Mouse (Mus musculus): ENCODE results near the gene Ddx31. TPM values are rescaled to one million over a fixed set of nuclear protein-coding genes. Genes with fewer than 3 reads are reported as not detected.

The Ddx31 gene
- total RNA-seq, 1 experiment = 20.9 TPM

DNA sequence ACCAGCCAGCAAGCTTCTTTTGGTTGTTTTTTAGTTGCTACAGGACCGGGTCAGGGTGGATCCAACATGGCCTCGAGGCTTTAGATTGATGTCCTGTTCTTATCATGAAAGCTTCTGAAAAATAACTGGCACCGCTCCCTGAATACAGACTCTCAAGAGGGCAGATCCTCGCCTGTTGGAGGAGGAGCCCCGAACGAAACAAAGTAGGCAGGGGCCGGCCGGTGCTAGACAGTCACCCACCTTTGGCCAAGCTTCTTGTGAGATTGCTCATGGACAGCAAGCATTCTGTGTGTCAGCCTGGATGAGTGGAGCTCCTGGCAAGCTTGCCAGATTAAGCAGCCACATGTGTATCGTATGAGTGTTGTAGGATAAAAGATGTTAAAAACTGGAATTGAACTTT, 64.6 kb downstream of the Ddx31 start:
- in situ Hi-C loops (cut with MboI; ENCODE audit: low sequenced_read_pairs in 2 of 2, unreplicated experiment in 2 of 2) = loop anchor here in 1 of 2 experiments (25.0 kb wide), 1 partner anchor 333 kb away; no protein-coding TSS in a partner anchor
- no peak for TF ChIP-seq HCFC1 (IDR thresholded peaks at IDR 0.05; ENCODE audit: borderline replicate concordance, insufficient read depth, low read length)
- no peak for TF ChIP-seq ZNF384 (IDR thresholded peaks at IDR 0.05; ENCODE audit: low read depth, low read length)
- no peak for TF ChIP-seq ZC3H11A (IDR thresholded peaks at IDR 0.05; ENCODE audit: borderline replicate concordance, low read depth, low read length)
- no peak for TF ChIP-seq CHD2 (IDR thresholded peaks at IDR 0.05; ENCODE audit: low read depth, low read length)
- TF ChIP-seq MAFK (IDR thresholded peaks at IDR 0.05; ENCODE audit: insufficient read depth, low read depth, low read length) = no peak
- H3K9me3 ChIP-seq (ENCODE audit: control insufficient read depth, insufficient read depth, low read depth, low read length) = no peaks in the 10 kb centered on the region
- no peak overlapping the region for H3K9ac ChIP-seq (ENCODE audit: insufficient read depth, low read depth, low read length, poor library complexity, severe bottlenecking)
- H3K4me1 ChIP-seq (ENCODE audit: control insufficient read depth in 2 of 2, insufficient read depth in 2 of 2, low read length in 2 of 2, poor library complexity in 1 of 2) = peaks cover 0 to 4% of the 10 kb centered on the region in 2 experiments; a peak in 2 of 4 replicates
- peaks cover 10% of the 10 kb centered on the region for H3K36me3 ChIP-seq (ENCODE audit: control insufficient read depth, insufficient read depth, low read length, poor library complexity, severe bottlenecking)
- H3K27ac ChIP-seq (ENCODE audit: insufficient read depth, low read depth, low read length, poor library complexity, severe bottlenecking) = no peak overlapping the region
- H3K4me3 ChIP-seq (ENCODE audit: insufficient read depth in 1 of 2, low read depth in 1 of 2, low read length in 2 of 2, poor library complexity in 1 of 2, severe bottlenecking in 1 of 2) = no peak overlapping the region
- DNase-seq (ENCODE audit: low read depth, low spot score) = no peak

DNA sequence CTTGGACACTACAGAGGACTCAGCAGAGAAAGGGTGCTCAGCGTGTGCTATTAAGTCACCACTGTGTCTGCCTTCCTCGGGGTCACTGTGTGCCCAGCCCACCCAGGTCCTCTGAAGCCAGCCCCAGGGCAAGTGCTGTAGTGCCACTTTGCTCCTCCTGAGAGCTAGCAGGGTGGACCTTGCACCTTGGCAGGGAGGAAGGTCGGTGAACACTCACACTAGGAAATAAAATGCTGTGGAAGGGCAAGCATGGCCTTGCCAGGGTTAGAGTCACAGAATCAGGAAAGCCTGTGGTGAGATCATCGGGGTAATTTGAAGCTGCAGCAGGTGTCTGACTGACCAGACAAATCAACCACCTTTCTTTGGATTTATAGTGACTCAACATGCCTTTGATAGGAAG, 65.4 kb downstream of the Ddx31 start:
- peaks cover 0 to 4% of the 10 kb centered on the region in 2 experiments; a peak in 2 of 4 replicates for H3K4me1 ChIP-seq (ENCODE audit: control insufficient read depth in 2 of 2, insufficient read depth in 2 of 2, low read length in 2 of 2, poor library complexity in 1 of 2)
- no peak overlapping the region for H3K4me3 ChIP-seq (ENCODE audit: insufficient read depth in 1 of 2, low read depth in 1 of 2, low read length in 2 of 2, poor library complexity in 1 of 2, severe bottlenecking in 1 of 2)
- no peaks in the 10 kb centered on the region for H3K9me3 ChIP-seq (ENCODE audit: control insufficient read depth, insufficient read depth, low read depth, low read length)
- H3K9ac ChIP-seq (ENCODE audit: insufficient read depth, low read depth, low read length, poor library complexity, severe bottlenecking) = no peak overlapping the region
- H3K27ac ChIP-seq (ENCODE audit: insufficient read depth, low read depth, low read length, poor library complexity, severe bottlenecking) = no peak overlapping the region
- in situ Hi-C loops (cut with MboI; ENCODE audit: low sequenced_read_pairs in 2 of 2, unreplicated experiment in 2 of 2) = loop anchor here in 1 of 2 experiments (25.0 kb wide), 1 partner anchor 332 kb away; no protein-coding TSS in a partner anchor
- H3K36me3 ChIP-seq (ENCODE audit: control insufficient read depth, insufficient read depth, low read length, poor library complexity, severe bottlenecking) = peaks cover 7% of the 10 kb centered on the region; the same call in 1 of the 2 replicates
- TF ChIP-seq MAFK (IDR thresholded peaks at IDR 0.05; ENCODE audit: insufficient read depth, low read depth, low read length) = no peak
- DNase-seq (ENCODE audit: low read depth, low spot score) = no peak

DNA sequence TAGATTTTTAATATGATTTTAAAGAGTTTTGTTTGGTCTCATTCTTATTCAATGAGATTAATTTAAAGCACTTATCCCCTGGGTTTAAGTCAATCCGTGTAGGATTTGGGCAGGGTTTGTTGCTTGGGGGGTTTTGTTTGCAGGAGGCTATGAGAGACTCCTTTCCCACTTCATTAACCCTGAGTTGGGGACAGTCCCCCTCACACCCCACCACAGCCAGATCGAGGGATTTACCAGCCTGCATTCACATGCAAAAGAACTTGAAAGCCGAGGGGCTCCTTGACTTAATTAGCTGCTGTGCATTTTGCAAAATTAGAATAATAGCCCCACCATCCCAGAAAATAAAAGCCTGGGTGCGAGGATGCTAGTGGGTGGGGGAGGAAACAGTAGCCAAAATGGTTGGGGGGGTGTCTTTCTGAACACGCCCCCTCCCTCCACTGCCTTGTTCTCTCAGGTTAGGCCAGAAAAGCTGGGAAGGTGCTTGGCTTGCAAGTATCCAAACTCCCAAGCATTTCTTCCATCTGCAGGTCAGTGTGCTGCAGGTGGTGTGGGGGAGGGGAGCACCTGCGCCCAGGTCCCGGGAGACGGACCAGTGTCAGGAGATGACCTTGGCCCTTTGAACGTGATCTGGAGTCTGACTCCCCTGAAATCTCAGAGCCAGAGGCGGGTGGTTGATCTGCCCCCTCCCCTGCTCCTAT, 67.6 kb downstream of the Ddx31 start:
- no peak overlapping the region for H3K27ac ChIP-seq (ENCODE audit: insufficient read depth, low read depth, low read length, poor library complexity, severe bottlenecking)
- peak overlapping the region; percentile 30 to 49 for H3K4me3 ChIP-seq (ENCODE audit: insufficient read depth in 1 of 2, low read depth in 1 of 2, low read length in 2 of 2, poor library complexity in 1 of 2, severe bottlenecking in 1 of 2)
- peaks cover 0 to 4% of the 10 kb centered on the region in 2 experiments; a peak in 2 of 4 replicates for H3K4me1 ChIP-seq (ENCODE audit: control insufficient read depth in 2 of 2, insufficient read depth in 2 of 2, low read length in 2 of 2, poor library complexity in 1 of 2)
- TF ChIP-seq CHD2 (IDR thresholded peaks at IDR 0.05; ENCODE audit: low read depth, low read length) (no peak), MAFK (IDR thresholded peaks at IDR 0.05; ENCODE audit: insufficient read depth, low read depth, low read length) (no peak), HCFC1 (IDR thresholded peaks at IDR 0.05; ENCODE audit: borderline replicate concordance, insufficient read depth, low read length) (no peak), ZNF384 (IDR thresholded peaks at IDR 0.05; ENCODE audit: low read depth, low read length) (no peak), ZC3H11A (IDR thresholded peaks at IDR 0.05; ENCODE audit: borderline replicate concordance, low read depth, low read length) (no peak)
- in situ Hi-C loops (cut with MboI; ENCODE audit: low sequenced_read_pairs in 2 of 2, unreplicated experiment in 2 of 2) = loop anchor here in 1 of 2 experiments (25.0 kb wide), 1 partner anchor 329 kb away; no protein-coding TSS in a partner anchor
- H3K9me3 ChIP-seq (ENCODE audit: control insufficient read depth, insufficient read depth, low read depth, low read length) = no peaks in the 10 kb centered on the region
- no peak overlapping the region for H3K9ac ChIP-seq (ENCODE audit: insufficient read depth, low read depth, low read length, poor library complexity, severe bottlenecking)
- peaks cover 4% of the 10 kb centered on the region; the same call in 1 of the 2 replicates for H3K36me3 ChIP-seq (ENCODE audit: control insufficient read depth, insufficient read depth, low read length, poor library complexity, severe bottlenecking)
- no peak for DNase-seq (ENCODE audit: low read depth, low spot score)

DNA sequence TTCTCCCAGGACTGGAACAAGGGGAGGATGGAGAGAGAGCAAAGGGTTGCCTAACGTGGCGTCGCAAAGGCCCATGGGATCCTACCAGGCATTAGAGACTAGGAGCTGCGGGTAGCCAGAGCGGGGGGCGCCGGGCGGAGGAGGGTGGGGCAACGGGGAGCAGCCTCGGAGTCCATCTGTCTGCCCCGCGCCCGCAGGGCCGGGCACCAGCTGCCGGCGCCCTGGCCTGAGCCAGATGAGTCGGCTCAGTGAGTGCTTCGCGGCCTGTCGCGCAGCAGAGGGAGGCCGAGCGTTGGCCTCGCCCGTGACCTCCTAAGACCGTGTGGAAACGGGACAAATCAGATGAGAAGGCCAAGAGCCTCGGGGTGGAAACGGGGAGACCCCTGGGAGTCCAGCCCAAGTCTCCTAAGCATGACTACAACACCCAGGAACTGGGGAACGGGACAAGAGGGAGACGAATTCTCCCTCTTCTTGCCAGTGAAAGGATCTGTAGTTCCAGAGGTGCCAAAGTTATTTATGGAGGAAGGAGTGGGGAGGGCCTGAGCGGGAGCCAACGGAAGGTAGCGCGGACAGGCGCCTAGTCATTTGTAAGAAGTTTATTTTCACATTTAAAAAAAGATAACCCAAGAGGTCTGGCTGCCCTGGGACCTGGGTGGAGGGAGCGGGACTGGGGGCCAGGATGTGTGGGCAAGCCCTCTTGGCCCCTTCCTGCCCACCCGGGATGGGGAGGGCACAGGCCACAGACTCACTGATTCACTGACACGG, 68.4 kb downstream of the Ddx31 start:
- in situ Hi-C loops (cut with MboI; ENCODE audit: low sequenced_read_pairs in 2 of 2, unreplicated experiment in 2 of 2) = loop anchor here in 1 of 2 experiments (25.0 kb wide), 1 partner anchor 329 kb away; no protein-coding TSS in a partner anchor
- Histone ChIP-seq H3K36me3 (ENCODE audit: control insufficient read depth, insufficient read depth, low read length, poor library complexity, severe bottlenecking) (peaks cover 4% of the 10 kb centered on the region; the same call in 1 of the 2 replicates), H3K4me1 (ENCODE audit: control insufficient read depth in 2 of 2, insufficient read depth in 2 of 2, low read length in 2 of 2, poor library complexity in 1 of 2) (peaks cover 0 to 4% of the 10 kb centered on the region in 2 experiments; a peak in 2 of 4 replicates), H3K27ac (ENCODE audit: insufficient read depth, low read depth, low read length, poor library complexity, severe bottlenecking) (no peak overlapping the region), H3K4me3 (ENCODE audit: insufficient read depth in 1 of 2, low read depth in 1 of 2, low read length in 2 of 2, poor library complexity in 1 of 2, severe bottlenecking in 1 of 2) (peak overlapping the region; percentile 48 to 49), H3K9me3 (ENCODE audit: control insufficient read depth, insufficient read depth, low read depth, low read length) (no peaks in the 10 kb centered on the region), H3K9ac (ENCODE audit: insufficient read depth, low read depth, low read length, poor library complexity, severe bottlenecking) (no peak overlapping the region)
- TF ChIP-seq CHD2 (IDR thresholded peaks at IDR 0.05; ENCODE audit: low read depth, low read length) = no peak
- no peak for TF ChIP-seq ZNF384 (IDR thresholded peaks at IDR 0.05; ENCODE audit: low read depth, low read length)
- no peak for TF ChIP-seq HCFC1 (IDR thresholded peaks at IDR 0.05; ENCODE audit: borderline replicate concordance, insufficient read depth, low read length)
- TF ChIP-seq MAFK (IDR thresholded peaks at IDR 0.05; ENCODE audit: insufficient read depth, low read depth, low read length) = no peak
- TF ChIP-seq ZC3H11A (IDR thresholded peaks at IDR 0.05; ENCODE audit: borderline replicate concordance, low read depth, low read length) = no peak
- DNase-seq (ENCODE audit: low read depth, low spot score) = no peak

Data from ES-E14 (cell line).